Comparison of ENCODE assay signal across 10 mouse cellular contexts in the genomic region with DNA sequence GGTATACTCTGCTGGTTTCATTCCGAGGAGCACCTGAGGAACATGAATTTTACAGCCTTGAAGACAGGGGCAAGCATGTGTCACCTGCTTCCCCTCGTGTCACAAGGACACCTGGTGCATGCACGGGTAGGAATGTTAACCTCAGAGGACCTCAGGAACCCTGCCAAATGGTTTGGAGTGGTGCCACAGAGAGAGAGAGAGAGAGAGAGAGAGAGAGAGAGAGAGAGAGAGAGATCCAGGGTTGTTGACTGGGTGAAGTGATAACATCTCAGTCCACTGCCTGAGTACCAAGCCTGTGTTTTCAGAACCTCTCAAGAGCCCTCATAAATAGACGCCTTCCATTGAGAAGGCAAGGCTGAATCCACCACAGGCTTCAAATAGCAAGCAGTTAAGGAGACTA. TPM values are rescaled to one million over a fixed set of nuclear protein-coding genes. Genes with fewer than 3 reads are reported as not detected.
A peak's percentile ranks its signal among the peaks of the same experiment; 100 is the strongest.
DNase-seq lines count a peak whose midpoint lies in the region; ATAC-seq and TF ChIP-seq lines count a peak whose summit lies in the region.
"Had no signal": no experiment of that assay in that cellular context is flagged by ENCODE, and none has a peak within 500 bp of the region (broad histone marks: within the 10 kb centered on the region; RNA-seq: fewer than 3 reads in every experiment).

No protein-coding gene starts in this region.

- H3K9me3 ChIP-seq in heart, embryonic 10.5 days = no peaks in the 10 kb centered on the region
- H3K9me3 ChIP-seq: limb, embryonic 13.5 days had no signal

- H3K4me3 ChIP-seq in heart, embryonic 10.5 days = no peak overlapping the region
- H3K4me3 ChIP-seq in lung, adult 2 months (replicated peaks; ENCODE audit: extremely low read depth, low read depth, low read length) = no peak overlapping the region
- H3K4me3 ChIP-seq: limb, embryonic 13.5 days; myocyte had no signal

- intact Hi-C loops in heart, postnatal 25 days (cut with DNase I) = no loop called here
- intact Hi-C loops in left cerebral cortex, postnatal 4 days (cut with DNase I) = no loop called here

- no peaks in the 10 kb centered on the region for H3K36me3 ChIP-seq in heart, embryonic 10.5 days
- H3K36me3 ChIP-seq: limb, embryonic 13.5 days had no signal

- peak; percentile 27 for ATAC-seq in megakaryocyte-erythroid progenitor cell, adult 5-6 weeks (replicated peaks; ENCODE audit: low FRiP score, low TSS enrichment, poor library complexity, severe bottlenecking)
- no peak for ATAC-seq in CD4-positive, CD25-positive, alpha-beta regulatory T cell, adult 4 months

- H3K4me1 ChIP-seq in heart, embryonic 10.5 days = peaks cover 10% of the 10 kb centered on the region; the same call in 1 of the 2 replicates
- H3K4me1 ChIP-seq in lung, adult 2 months (ENCODE audit: control insufficient read depth, insufficient read depth, low read length) = no peaks in the 10 kb centered on the region

- no peaks in the 10 kb centered on the region for H3K27me3 ChIP-seq in heart, embryonic 10.5 days (ENCODE audit: insufficient read depth, poor library complexity, severe bottlenecking)
- H3K27me3 ChIP-seq: limb, embryonic 13.5 days had no signal

- no peak for TF ChIP-seq CTCF in lung, adult 2 months (IDR thresholded peaks at IDR 0.05; ENCODE audit: insufficient read depth, low read length)

- no peak for DNase-seq in heart, embryonic 10.5 days (ENCODE audit: low spot score)
- no peak for DNase-seq in heart, postnatal 25 days (ENCODE audit: low spot score)
- DNase-seq in lung, adult 18-20 months = peak; percentile 9 to 23
- DNase-seq in lung, adult 2 months = no peak
- DNase-seq in kidney, postnatal 36 days = peak; percentile 21 to 52
- no peak for DNase-seq in left cerebral cortex, postnatal 4 days

- TF ChIP-seq POLR2A in lung, adult 2 months (IDR thresholded peaks at IDR 0.05; ENCODE audit: borderline replicate concordance, extremely low read depth, low read depth, low read length) = no peak

- H3K27ac ChIP-seq in heart, embryonic 10.5 days = peak overlapping the region; percentile 60; the same call in 1 of the 2 replicates
- H3K27ac ChIP-seq: limb, embryonic 13.5 days had no signal

- WGBS in heart, embryonic 10.5 days = 56% methylated on average over 4 of the region's 4 CpGs
- WGBS in lung, adult 2 months = 24% methylated on average over 4 of the region's 4 CpGs

RNA-seq across cellular contexts. Expression of gene Hsph1, which starts 12.0 kb away (rescaled TPM):
- 59.0 and 82.7 TPM in 2 replicates for polyA plus RNA-seq in heart, embryonic 10.5 days (2016; fragmentation: Nextera tagmentation; extraction: Ambion mirVana)
- total RNA-seq in heart, postnatal 25 days (2021) = 10 to 100 TPM; 38.2 to 62.1 TPM
- polyA plus RNA-seq in lung, adult 2 months (2012; rRNA removed) = 7.3 and 7.7 TPM in 2 replicates
- total RNA-seq in megakaryocyte-erythroid progenitor cell, adult 5-6 weeks (2014; fragmentation: Nextera tagmentation) = 136 and 180 TPM in 2 replicates
- total RNA-seq in megakaryocyte-erythroid progenitor cell, adult 5-6 weeks (2017) = 91.7 and 104 TPM in 2 replicates
- total RNA-seq in left cerebral cortex, postnatal 4 days (2021) = 100 to 1,000 TPM; 178 to 180 TPM
- 10 to 100 TPM; 20.7 to 35.2 TPM for polyA plus RNA-seq in CD4-positive, CD25-positive, alpha-beta regulatory T cell, adult 4 months (2017; shearing (Covaris generic))

RNA-seq across cellular contexts. Expression of gene B3glct, which starts 29.8 kb away (rescaled TPM):
- 12.7 and 14.9 TPM in 2 replicates for polyA plus RNA-seq in heart, embryonic 10.5 days (2016; fragmentation: Nextera tagmentation; extraction: Ambion mirVana)
- total RNA-seq in heart, postnatal 25 days (2021) = 1 to 10 TPM; 4.6 to 5.7 TPM
- 3.9 and 5.1 TPM in 2 replicates for polyA plus RNA-seq in lung, adult 2 months (2012; rRNA removed)
- 24.9 and 33.7 TPM in 2 replicates for total RNA-seq in megakaryocyte-erythroid progenitor cell, adult 5-6 weeks (2014; fragmentation: Nextera tagmentation)
- 13.9 and 29.8 TPM in 2 replicates for total RNA-seq in megakaryocyte-erythroid progenitor cell, adult 5-6 weeks (2017)
- 10 to 100 TPM; 27.0 to 33.5 TPM for total RNA-seq in left cerebral cortex, postnatal 4 days (2021)
- 1 to 10 TPM; 2.7 to 3.3 TPM for polyA plus RNA-seq in CD4-positive, CD25-positive, alpha-beta regulatory T cell, adult 4 months (2017; shearing (Covaris generic))

Comparison
In these comparisons a context has a peak if more than half of its experiments do, and no peak if none do; other contexts are left out.
1. DNase-seq: peak in lung, adult 18-20 months (2 of 2) and kidney, postnatal 36 days (2 of 2); none in heart, embryonic 10.5 days (single experiment), heart, postnatal 25 days (single experiment), lung, adult 2 months (single experiment) and left cerebral cortex, postnatal 4 days (single experiment).